In genomic region chr10:58812210-58813080, GRCm38 (mm10) we compare ENCODE assay signal across 8 mouse cellular contexts. TPM values are rescaled to one million over a fixed set of nuclear protein-coding genes. Genes with fewer than 3 reads are reported as not detected.
DNase-seq lines count a peak whose midpoint lies in the region; ATAC-seq and TF ChIP-seq lines count a peak whose summit lies in the region.

No protein-coding gene starts in this region.

- H3K4me1 ChIP-seq in hindbrain, embryonic 16.5 days (ENCODE audit: control insufficient read depth, insufficient read depth, low read depth, low read length) = peaks cover 10% of the 10 kb centered on the region

- no peaks in the 10 kb centered on the region for H3K9me3 ChIP-seq in hindbrain, embryonic 16.5 days (ENCODE audit: control insufficient read depth, low read length)

- peak; percentile 80 for TF ChIP-seq CTCF in gastrocnemius, adult 2 months (IDR thresholded peaks at IDR 0.05)

- H3K4me2 ChIP-seq in hindbrain, embryonic 16.5 days (ENCODE audit: low read length) = peak overlapping the region; percentile 99

- peaks cover 11% of the 10 kb centered on the region for H3K27me3 ChIP-seq in hindbrain, embryonic 16.5 days (replicated peaks; ENCODE audit: control insufficient read depth, insufficient read depth, low read length)

- intact Hi-C loops in gastrocnemius, adult 2 months (cut with DNase I) = loop anchor here (2.0 to 5.0 kb wide), 3 partner anchors 182 to 480 kb away; no protein-coding TSS in a partner anchor

- H3K4me3 ChIP-seq in gastrocnemius, adult 2 months = peak overlapping the region; percentile 80
- peak overlapping the region; percentile 79 for H3K4me3 ChIP-seq in hindbrain, embryonic 16.5 days (ENCODE audit: low read length)

- H3K9ac ChIP-seq in hindbrain, embryonic 16.5 days (ENCODE audit: low read depth, low read length) = peak overlapping the region; percentile 72

- peak overlapping the region; percentile 69 for H3K27ac ChIP-seq in gastrocnemius, adult 2 months
- peak overlapping the region; percentile 57 for H3K27ac ChIP-seq in hindbrain, embryonic 16.5 days (ENCODE audit: low read depth, low read length)

- DNase-seq in ZHBTc4 (ENCODE audit: low read depth, low spot score) = peak; percentile 93
- peak; percentile 74 for DNase-seq in cerebellum, postnatal 36 days
- DNase-seq in gastrocnemius, adult 2 months = peak; percentile 88
- peak; percentile 84 for DNase-seq in left cerebral cortex, adult 11 months (ENCODE audit: low spot score)
- DNase-seq in lung, postnatal 25 days (ENCODE audit: low spot score) = peak; percentile 76
- DNase-seq in retina, postnatal 7 days (ENCODE audit: low read depth, low spot score) = peak; percentile 84
- peak; percentile 53 for DNase-seq in urinary bladder, postnatal 10 days (ENCODE audit: low spot score)

- whole genome bisulfite sequencing in hindbrain, embryonic 16.5 days = 0% methylated on average over 63 of the region's 63 CpGs

- ATAC-seq in hindbrain, embryonic 16.5 days = peak; percentile 89

- no peaks in the 10 kb centered on the region for H3K36me3 ChIP-seq in hindbrain, embryonic 16.5 days (ENCODE audit: control insufficient read depth, insufficient read depth, low read length)

RNA-seq across cellular contexts. Expression of gene Sh3rf3, which starts 0.7 kb away (rescaled TPM):
- 1 to 10 TPM in 1 of 2 experiments, under 1 TPM in 1; 0.41 to 1.0 TPM for total RNA-seq in gastrocnemius, adult 2 months (2021)
- polyA plus RNA-seq in hindbrain, embryonic 16.5 days (2015; fragmentation: Nextera tagmentation; extraction: Ambion mirVana) = 2.5 and 2.7 TPM in 2 replicates

Comparison
In these comparisons a context has a peak if more than half of its experiments do, and no peak if none do; other contexts are left out.
1. Peak in every context shown above with its lines: DNase-seq, ATAC-seq, H3K4me3 ChIP-seq and H3K27ac ChIP-seq.